13 mouse cellular contexts compared by ENCODE assay signal in genomic region chr1:86482288-86482687, GRCm38 (mm10). TPM values are rescaled to one million over a fixed set of nuclear protein-coding genes. Genes with fewer than 3 reads are reported as not detected.
DNase-seq lines count a peak whose midpoint lies in the region; ATAC-seq and TF ChIP-seq lines count a peak whose summit lies in the region.
"Had no signal": no experiment of that assay in that cellular context is flagged by ENCODE, and none has a peak within 500 bp of the region (broad histone marks: within the 10 kb centered on the region; RNA-seq: fewer than 3 reads in every experiment).

No protein-coding gene starts in this region.

- no peak for ATAC-seq in intestine, embryonic 14.5 days (replicated peaks; ENCODE audit: low FRiP score, low TSS enrichment, low read depth)
- no peak for ATAC-seq in intestine, postnatal 0 days
- ATAC-seq in midbrain, embryonic 16.5 days: no peak
- ATAC-seq in midbrain, embryonic 13.5 days: no peak
- no peak for ATAC-seq in stomach, embryonic 16.5 days (ENCODE audit: insufficient read depth, low FRiP score)

- DNase-seq in intestine, embryonic 14.5 days (ENCODE audit: low spot score): no peak
- peak; percentile 60 for DNase-seq in gonadal fat pad, adult 2 months (ENCODE audit: low read depth)
- DNase-seq in retina, postnatal 1 day: no peak
- no peak for DNase-seq in spleen, postnatal 4 days (ENCODE audit: low spot score in 2 of 2)
- DNase-seq: cerebellum, adult 8-10 months; gastrocnemius, postnatal 25 days; heart, postnatal 4 days; lung, postnatal 14 days had no signal

- TF ChIP-seq CTCF in intestine, postnatal 0 days (IDR thresholded peaks at IDR 0.05; ENCODE audit: low read depth): no peak

- peak overlapping the region; percentile 7; the same call in 1 of the 2 replicates for H3K27ac ChIP-seq in intestine, embryonic 14.5 days (ENCODE audit: low read depth)
- H3K27ac ChIP-seq in intestine, postnatal 0 days (ENCODE audit: low read depth, low read length): no peak overlapping the region; the same call in 1 of the 2 replicates
- H3K27ac ChIP-seq in midbrain, embryonic 16.5 days (ENCODE audit: low read length): no peak overlapping the region
- no peak overlapping the region for H3K27ac ChIP-seq in midbrain, embryonic 13.5 days
- H3K27ac ChIP-seq in stomach, embryonic 16.5 days (ENCODE audit: low read length): peak overlapping the region; percentile 83

- 0 out of 2 replicates have a peak, but pooled peaks cover 3% of the 10 kb centered on the region for H3K4me1 ChIP-seq in intestine, embryonic 14.5 days (replicated peaks; ENCODE audit: control insufficient read depth, insufficient read depth, low read length)
- 0 out of 2 replicates have a peak, but pooled peaks cover 5% of the 10 kb centered on the region for H3K4me1 ChIP-seq in intestine, postnatal 0 days (replicated peaks; ENCODE audit: control insufficient read depth, insufficient read depth, low read length)
- H3K4me1 ChIP-seq in midbrain, embryonic 16.5 days (ENCODE audit: control insufficient read depth, insufficient read depth, low read length): no peaks in the 10 kb centered on the region; the same call in 1 of the 2 replicates
- H3K4me1 ChIP-seq in midbrain, embryonic 13.5 days (replicated peaks): peaks cover 6% of the 10 kb centered on the region; the same call in 1 of the 2 replicates
- peaks cover 11% of the 10 kb centered on the region for H3K4me1 ChIP-seq in stomach, embryonic 16.5 days (ENCODE audit: control insufficient read depth, insufficient read depth, low read length)

- H3K4me3 ChIP-seq in intestine, embryonic 14.5 days (ENCODE audit: low read depth, low read length): no peak overlapping the region
- H3K4me3 ChIP-seq in intestine, postnatal 0 days (ENCODE audit: low read depth, low read length): no peak overlapping the region
- no peak overlapping the region for H3K4me3 ChIP-seq in midbrain, embryonic 16.5 days (ENCODE audit: low read depth, low read length)
- H3K4me3 ChIP-seq in midbrain, embryonic 13.5 days (replicated peaks): no peak overlapping the region
- no peak overlapping the region for H3K4me3 ChIP-seq in stomach, embryonic 16.5 days (replicated peaks; ENCODE audit: low read length)

- no peaks in the 10 kb centered on the region for H3K27me3 ChIP-seq in intestine, embryonic 14.5 days (replicated peaks; ENCODE audit: control insufficient read depth, insufficient read depth, low read length)
- no peaks in the 10 kb centered on the region for H3K27me3 ChIP-seq in intestine, postnatal 0 days (replicated peaks; ENCODE audit: control insufficient read depth, insufficient read depth, low read length)
- no peaks in the 10 kb centered on the region for H3K27me3 ChIP-seq in midbrain, embryonic 16.5 days (ENCODE audit: control insufficient read depth, insufficient read depth, low read depth, low read length)
- no peaks in the 10 kb centered on the region for H3K27me3 ChIP-seq in midbrain, embryonic 13.5 days
- no peaks in the 10 kb centered on the region for H3K27me3 ChIP-seq in stomach, embryonic 16.5 days (ENCODE audit: control insufficient read depth, insufficient read depth, low read length)

- no peaks in the 10 kb centered on the region for H3K36me3 ChIP-seq in intestine, embryonic 14.5 days (ENCODE audit: control insufficient read depth, insufficient read depth, low read length)
- H3K36me3 ChIP-seq in intestine, postnatal 0 days (ENCODE audit: control insufficient read depth, insufficient read depth): no peaks in the 10 kb centered on the region
- H3K36me3 ChIP-seq in midbrain, embryonic 16.5 days (ENCODE audit: control insufficient read depth, insufficient read depth, low read length): no peaks in the 10 kb centered on the region
- no peaks in the 10 kb centered on the region for H3K36me3 ChIP-seq in midbrain, embryonic 13.5 days
- no peaks in the 10 kb centered on the region for H3K36me3 ChIP-seq in stomach, embryonic 16.5 days (ENCODE audit: control insufficient read depth, insufficient read depth, low read length)

- H3K4me2 ChIP-seq in intestine, embryonic 14.5 days (ENCODE audit: low read length): no peak overlapping the region
- H3K4me2 ChIP-seq in intestine, postnatal 0 days (replicated peaks; ENCODE audit: low read depth): no peak overlapping the region
- no peak overlapping the region for H3K4me2 ChIP-seq in midbrain, embryonic 16.5 days (ENCODE audit: low read length)
- H3K4me2 ChIP-seq in midbrain, embryonic 13.5 days (replicated peaks): no peak overlapping the region
- no peak overlapping the region for H3K4me2 ChIP-seq in stomach, embryonic 16.5 days (ENCODE audit: low read depth, low read length)

- H3K9ac ChIP-seq in intestine, embryonic 14.5 days (ENCODE audit: low read length): no peak overlapping the region
- no peak overlapping the region for H3K9ac ChIP-seq in intestine, postnatal 0 days (ENCODE audit: low read depth, low read length)
- 0 out of 2 replicates have a peak overlapping the region, but pooled peaks have one; percentile 14 for H3K9ac ChIP-seq in midbrain, embryonic 16.5 days (ENCODE audit: low read depth, low read length)
- H3K9ac ChIP-seq in midbrain, embryonic 13.5 days (replicated peaks): no peak overlapping the region; the same call in 1 of the 2 replicates
- H3K9ac ChIP-seq in stomach, embryonic 16.5 days (ENCODE audit: low read length): no peak overlapping the region

- 87% methylated on average over 11 of the region's 11 CpGs for WGBS in intestine, embryonic 14.5 days
- 58% methylated on average over 11 of the region's 11 CpGs for WGBS in intestine, postnatal 0 days
- 83% methylated on average over 11 of the region's 11 CpGs for WGBS in midbrain, embryonic 16.5 days
- 85% methylated on average over 11 of the region's 11 CpGs for WGBS in midbrain, embryonic 13.5 days
- WGBS in stomach, embryonic 16.5 days: 68% methylated on average over 11 of the region's 11 CpGs

- H3K9me3 ChIP-seq in intestine, embryonic 14.5 days (ENCODE audit: control insufficient read depth, low read length): no peaks in the 10 kb centered on the region
- no peaks in the 10 kb centered on the region for H3K9me3 ChIP-seq in intestine, postnatal 0 days (ENCODE audit: control insufficient read depth)
- H3K9me3 ChIP-seq in midbrain, embryonic 16.5 days (replicated peaks; ENCODE audit: control insufficient read depth, low read length, poor library complexity, severe bottlenecking): no peaks in the 10 kb centered on the region
- H3K9me3 ChIP-seq in midbrain, embryonic 13.5 days: no peaks in the 10 kb centered on the region
- no peaks in the 10 kb centered on the region for H3K9me3 ChIP-seq in stomach, embryonic 16.5 days (replicated peaks; ENCODE audit: control insufficient read depth, low read length)

RNA-seq across cellular contexts. Expression of gene Ptma, which starts 44.2 kb away (rescaled TPM):
- 2,795 and 2,826 TPM in 2 replicates for polyA plus RNA-seq in intestine, embryonic 14.5 days (2014; fragmentation: Nextera tagmentation; extraction: Ambion mirVana)
- 1,008 and 1,098 TPM in 2 replicates for polyA plus RNA-seq in intestine, postnatal 0 days (2015; fragmentation: Nextera tagmentation; extraction: Ambion mirVana)
- 1,375 and 1,671 TPM in 2 replicates for polyA plus RNA-seq in midbrain, embryonic 16.5 days (2015; fragmentation: Nextera tagmentation; extraction: Ambion mirVana)
- polyA plus RNA-seq in midbrain, embryonic 13.5 days (2015; fragmentation: Nextera tagmentation; extraction: Ambion mirVana): 2,381 and 2,469 TPM in 2 replicates
- 380 and 511 TPM in 2 replicates for polyA plus RNA-seq in gonadal fat pad, adult 2 months (2012; rRNA removed)
- polyA plus RNA-seq in stomach, embryonic 16.5 days (2015; fragmentation: Nextera tagmentation; extraction: Ambion mirVana): 1,914 and 2,170 TPM in 2 replicates

RNA-seq across cellular contexts. Expression of gene Tex44, which starts 56.2 kb away (rescaled TPM):
- polyA plus RNA-seq in intestine, embryonic 14.5 days (2014; fragmentation: Nextera tagmentation; extraction: Ambion mirVana): not detected in 2 replicates
- not detected in 2 replicates for polyA plus RNA-seq in intestine, postnatal 0 days (2015; fragmentation: Nextera tagmentation; extraction: Ambion mirVana)
- polyA plus RNA-seq in midbrain, embryonic 16.5 days (2015; fragmentation: Nextera tagmentation; extraction: Ambion mirVana): not detected in 2 replicates
- polyA plus RNA-seq in midbrain, embryonic 13.5 days (2015; fragmentation: Nextera tagmentation; extraction: Ambion mirVana): not detected in 2 replicates
- 0.78 and 1.3 TPM in 2 replicates for polyA plus RNA-seq in gonadal fat pad, adult 2 months (2012; rRNA removed)
- polyA plus RNA-seq in stomach, embryonic 16.5 days (2015; fragmentation: Nextera tagmentation; extraction: Ambion mirVana): not detected in 2 replicates
- polyA plus RNA-seq: large intestine, adult 2 months had no signal

RNA-seq across cellular contexts. Expression of gene Nmur1, which starts 56.3 kb away (rescaled TPM):
- polyA plus RNA-seq in intestine, embryonic 14.5 days (2014; fragmentation: Nextera tagmentation; extraction: Ambion mirVana): not detected in 2 replicates
- polyA plus RNA-seq in intestine, postnatal 0 days (2015; fragmentation: Nextera tagmentation; extraction: Ambion mirVana): 4.3 and 4.5 TPM in 2 replicates
- 0.11 TPM in 1 of 2 replicates, not detected in the other for polyA plus RNA-seq in midbrain, embryonic 16.5 days (2015; fragmentation: Nextera tagmentation; extraction: Ambion mirVana)
- polyA plus RNA-seq in midbrain, embryonic 13.5 days (2015; fragmentation: Nextera tagmentation; extraction: Ambion mirVana): 0.22 TPM in 1 of 2 replicates, not detected in the other
- 0.20 and 0.58 TPM in 2 replicates for polyA plus RNA-seq in gonadal fat pad, adult 2 months (2012; rRNA removed)
- polyA plus RNA-seq in stomach, embryonic 16.5 days (2015; fragmentation: Nextera tagmentation; extraction: Ambion mirVana): not detected in 2 replicates

Comparison
In these comparisons a context has a peak if more than half of its experiments do, and no peak if none do; other contexts are left out.
1. H3K27ac ChIP-seq: peak in intestine, embryonic 14.5 days (single experiment) and stomach, embryonic 16.5 days (single experiment); none in intestine, postnatal 0 days (single experiment), midbrain, embryonic 16.5 days (single experiment) and midbrain, embryonic 13.5 days (single experiment).